Mouse (Mus musculus) spleen, adult 12 weeks (tissue): ENCODE results near the gene Ankrd13d.

ENCODE experiments used
- DNase-seq: peaks from one replicate; pipeline ENCODE4 v3.0.0; 2022; ENCODE audit warnings: low spot score

Ankrd13d gene

GRCm38 (mm10) chr19:4301735-4302651, 19.1 kb upstream of the Ankrd13d start:
- DNase-seq, result no peak

- no peak for DNase-seq
Observed at GRCm38 (mm10) chr19:4300852-4301734, 18.2 kb upstream of the Ankrd13d start.

- peak; percentile 65 for DNase-seq
Observed at GRCm38 (mm10) chr19:4300271-4300704, 17.4 kb upstream of the Ankrd13d start.

GRCm38 (mm10) chr19:4299574-4300270, 16.8 kb upstream of the Ankrd13d start:
- no peak for DNase-seq

- DNase-seq, result no peak
Observed at GRCm38 (mm10) chr19:4299126-4299525, 16.2 kb upstream of the Ankrd13d start.

- no peak for DNase-seq
Observed at GRCm38 (mm10) chr19:4298322-4299121, 15.6 kb upstream of the Ankrd13d start.

GRCm38 (mm10) chr19:4297851-4298250, 14.9 kb upstream of the Ankrd13d start:
- no peak for DNase-seq

GRCm38 (mm10) chr19:4296611-4297010, 13.7 kb upstream of the Ankrd13d start:
- DNase-seq, result no peak

GRCm38 (mm10) chr19:4295391-4295790, 12.5 kb upstream of the Ankrd13d start:
- DNase-seq, result no peak

GRCm38 (mm10) chr19:4294381-4295097, 11.6 kb upstream of the Ankrd13d start:
- peak; percentile 44 for DNase-seq

- no peak for DNase-seq
Observed at GRCm38 (mm10) chr19:4291161-4291560, 8.2 kb upstream of the Ankrd13d start.

GRCm38 (mm10) chr19:4290749-4291148, 7.8 kb upstream of the Ankrd13d start:
- DNase-seq, result no peak

- DNase-seq, result no peak
Observed at GRCm38 (mm10) chr19:4283653-4284052, 716 bp upstream of the Ankrd13d start.

GRCm38 (mm10) chr19:4280425-4280824, 2.5 kb downstream of the Ankrd13d start:
- DNase-seq, result no peak

GRCm38 (mm10) chr19:4279487-4279886, 3.5 kb downstream of the Ankrd13d start:
- DNase-seq, result no peak

- DNase-seq, result no peak
Observed at GRCm38 (mm10) chr19:4270972-4271371, 12.0 kb downstream of the Ankrd13d start.

GRCm38 (mm10) chr19:4270187-4270586, 12.8 kb downstream of the Ankrd13d start:
- no peak for DNase-seq

GRCm38 (mm10) chr19:4268566-4269361, 14.2 kb downstream of the Ankrd13d start, which contains the start of gene Ssh3:
Ssh3 (minus strand) TSS chr19:4269180.
- peak; percentile 49 for DNase-seq

- DNase-seq, result no peak
Observed at GRCm38 (mm10) chr19:4265956-4266355, 17.0 kb downstream of the Ankrd13d start.
